Mouse (Mus musculus) embryonic fibroblast, embryonic 13.5 days (primary cell): ENCODE data around the gene Nr2c2ap. TPM values are rescaled to one million over a fixed set of nuclear protein-coding genes. Genes with fewer than 3 reads are reported as not detected.

ENCODE experiments used
- H3K27ac ChIP-seq: 2 replicates; pipeline ENCODE4 v1.5.1; 2012; ENCODE audit warnings: low read length, control low read depth, inconsistent platforms; ENCODE audit not compliant: insufficient read depth
- H3K4me1 ChIP-seq: 2 replicates; pipeline ENCODE4 v1.6.1; 2011; ENCODE audit warnings: low read length; ENCODE audit not compliant: control insufficient read depth, insufficient read depth
- H3K4me3 ChIP-seq: 2 replicates; pipeline ENCODE4 v1.5.1; 2011; ENCODE audit warnings: mild to moderate bottlenecking, control low read depth, low read length; ENCODE audit not compliant: insufficient read depth
- CTCF ChIP-seq: IDR thresholded peaks from 2 replicates; pipeline ENCODE4 v1.5.1; 2011; ENCODE audit warnings: mild to moderate bottlenecking, control low read depth, low read length, moderate library complexity, borderline replicate concordance; ENCODE audit not compliant: insufficient read depth
- POLR2A ChIP-seq: IDR thresholded peaks from 2 replicates; pipeline ENCODE4 v1.6.1; 2011; ENCODE audit warnings: low read depth, mild to moderate bottlenecking, control low read depth, low read length, moderate library complexity
- polyA plus RNA-seq: library from polyadenylated mRNA; stranded (reverse); fragments of >200 nt; gene quantifications from 2 replicates; pipeline ENCODE4 v1.2.4, GENCODE M21; 2011; ENCODE audit warnings: low read depth; ENCODE audit not compliant: missing spikeins, insufficient read length

Gene Nr2c2ap
- polyA plus RNA-seq, 1 experiment, result 13.4 TPM

- H3K4me1 ChIP-seq, result no peaks in the 10 kb centered on the region
- TF ChIP-seq POLR2A (peak; percentile 18; the same call in 1 of the 2 replicates), CTCF (no peak)
- no peak overlapping the region for H3K27ac ChIP-seq
- no peak overlapping the region for H3K4me3 ChIP-seq
Observed at GRCm38 (mm10) chr8:70092786-70093185, 38.3 kb upstream of the Nr2c2ap start.

- no peak overlapping the region for H3K27ac ChIP-seq
- TF ChIP-seq CTCF, result no peak
- TF ChIP-seq POLR2A, result no peak
- no peak overlapping the region for H3K4me3 ChIP-seq
- no peaks in the 10 kb centered on the region for H3K4me1 ChIP-seq
Observed at GRCm38 (mm10) chr8:70099276-70099675, 31.9 kb upstream of the Nr2c2ap start.

GRCm38 (mm10) chr8:70100241-70100640, 30.9 kb upstream of the Nr2c2ap start:
- no peak overlapping the region for H3K27ac ChIP-seq
- no peak for TF ChIP-seq POLR2A
- no peaks in the 10 kb centered on the region for H3K4me1 ChIP-seq
- no peak overlapping the region for H3K4me3 ChIP-seq

- H3K4me3 ChIP-seq, result no peak overlapping the region
- H3K27ac ChIP-seq, result no peak overlapping the region
- H3K4me1 ChIP-seq, result no peaks in the 10 kb centered on the region
- peak; percentile 71; the same call in 1 of the 2 replicates for TF ChIP-seq CTCF
- TF ChIP-seq POLR2A, result no peak
Observed at GRCm38 (mm10) chr8:70104506-70104905, 26.6 kb upstream of the Nr2c2ap start.

- no peak overlapping the region for H3K4me3 ChIP-seq
- no peak overlapping the region for H3K27ac ChIP-seq
- H3K4me1 ChIP-seq, result no peaks in the 10 kb centered on the region
- no peak for TF ChIP-seq POLR2A
- TF ChIP-seq CTCF, result no peak
Observed at GRCm38 (mm10) chr8:70104922-70105321, 26.2 kb upstream of the Nr2c2ap start.

DNA sequence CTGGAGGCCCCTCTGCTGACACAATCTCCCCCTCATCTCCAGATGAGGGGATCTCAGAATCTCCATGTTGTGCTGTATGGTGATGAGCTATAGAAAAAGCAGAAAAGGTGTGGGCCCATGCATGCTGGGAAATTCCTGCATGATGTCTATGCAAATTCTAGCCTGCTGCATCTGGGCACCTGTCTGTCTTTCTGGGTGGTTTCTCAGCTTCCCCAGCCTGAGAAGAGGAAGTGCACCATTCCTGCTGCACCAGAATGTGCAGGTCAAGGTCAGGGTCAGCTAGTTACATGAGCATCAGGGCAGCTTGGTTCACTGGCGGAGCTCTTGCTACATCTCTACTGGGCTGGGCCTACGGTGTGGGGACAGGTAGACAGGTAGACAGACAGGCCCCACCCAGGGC, 20.7 kb upstream of the Nr2c2ap start:
- H3K27ac ChIP-seq, result no peak overlapping the region
- H3K4me3 ChIP-seq, result no peak overlapping the region
- H3K4me1 ChIP-seq, result no peaks in the 10 kb centered on the region
- no peak for TF ChIP-seq CTCF
- TF ChIP-seq POLR2A, result no peak

- TF ChIP-seq POLR2A, result no peak
- TF ChIP-seq CTCF, result no peak
- H3K4me3 ChIP-seq, result no peak overlapping the region
- H3K27ac ChIP-seq, result no peak overlapping the region
- no peaks in the 10 kb centered on the region for H3K4me1 ChIP-seq
Observed at GRCm38 (mm10) chr8:70111192-70111795, 19.8 kb upstream of the Nr2c2ap start.

- H3K4me3 ChIP-seq, result no peak overlapping the region
Observed at GRCm38 (mm10) chr8:70112401-70113016, 18.6 kb upstream of the Nr2c2ap start.

GRCm38 (mm10) chr8:70114488-70114887, 16.6 kb upstream of the Nr2c2ap start:
- H3K4me3 ChIP-seq, result no peak overlapping the region
- no peak overlapping the region for H3K27ac ChIP-seq
- TF ChIP-seq CTCF (no peak), POLR2A (no peak)
- no peaks in the 10 kb centered on the region for H3K4me1 ChIP-seq

More at GRCm38 (mm10) chr8:70112401-70113016, 18.6 kb upstream of the Nr2c2ap start:
- Histone ChIP-seq H3K27ac (no peak overlapping the region), H3K4me1 (no peaks in the 10 kb centered on the region)
- no peak for TF ChIP-seq CTCF

DNA sequence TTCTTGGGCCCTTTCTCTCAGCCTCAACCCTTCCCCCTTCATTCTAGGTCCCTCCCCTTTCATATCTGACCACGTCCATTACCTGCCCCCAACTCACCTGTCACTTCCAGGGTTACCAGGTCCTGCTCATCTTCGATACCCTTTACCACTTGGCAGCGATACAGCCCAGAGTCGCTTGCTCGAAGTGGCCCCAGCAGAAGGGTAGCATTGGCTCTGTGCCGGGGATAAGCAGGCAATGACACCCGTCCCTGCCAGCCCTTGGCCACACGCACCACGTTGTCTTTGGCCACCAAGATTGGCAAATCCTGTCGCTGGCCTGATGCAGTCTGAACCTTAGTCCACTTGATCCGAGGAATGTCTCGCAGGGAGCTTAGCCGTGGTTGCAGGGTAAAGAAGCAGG, 16.2 kb upstream of the Nr2c2ap start:
- Histone ChIP-seq H3K4me3 (no peak overlapping the region), H3K4me1 (no peaks in the 10 kb centered on the region), H3K27ac (no peak overlapping the region)
- no peak for TF ChIP-seq CTCF
- no peak for TF ChIP-seq POLR2A

DNA sequence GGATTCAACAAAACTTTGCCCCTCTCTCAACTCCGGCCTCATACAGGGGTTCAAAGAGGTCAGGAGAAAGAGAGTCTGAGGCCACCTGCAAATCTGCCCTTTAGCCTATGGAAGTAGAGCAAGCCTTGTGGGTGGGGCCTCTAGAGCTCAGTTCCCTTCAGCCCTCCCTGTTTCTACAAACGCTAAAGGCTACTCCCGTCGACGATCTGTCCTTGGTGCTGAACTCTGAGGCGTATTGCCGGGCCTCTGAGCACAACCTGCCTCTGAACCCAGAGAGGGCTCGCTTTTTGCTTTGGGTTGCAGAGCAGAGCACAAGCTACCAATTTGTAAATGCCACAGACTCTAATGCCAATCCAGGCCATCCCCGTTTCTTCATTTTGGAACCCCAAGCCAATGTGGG, 13.5 kb upstream of the Nr2c2ap start:
- TF ChIP-seq POLR2A (no peak), CTCF (no peak)
- Histone ChIP-seq H3K4me3 (no peak overlapping the region), H3K4me1 (no peaks in the 10 kb centered on the region), H3K27ac (no peak overlapping the region)
